Mouse (Mus musculus) myocyte (in vitro differentiated cells): ENCODE data around the gene Vdac1.

ENCODE experiments used
- E2F4 ChIP-seq: IDR thresholded peaks from one replicate; pipeline ENCODE4 v1.6.1; 2011; ENCODE audit warnings: mild to moderate bottlenecking, control low read depth, moderate library complexity; ENCODE audit not compliant: insufficient read depth
- MAX ChIP-seq: IDR thresholded peaks from one replicate; pipeline ENCODE4 v1.6.1; 2011; ENCODE audit warnings: low read depth, mild to moderate bottlenecking, control low read depth
- MYOD1 ChIP-seq, 3 experiments: IDR thresholded peaks; one replicate each; pipeline ENCODE4 v1.6.1; 2011; ENCODE audit warnings: control low read depth in 2 of 3, low read depth in 2 of 3, mild to moderate bottlenecking in 2 of 3, moderate library complexity in 1 of 3; ENCODE audit not compliant: insufficient read length in 2 of 3, control insufficient read depth in 1 of 3
- POLR2A ChIP-seq: IDR thresholded peaks from one replicate; pipeline ENCODE4 v1.6.1; 2011; ENCODE audit warnings: low read depth, mild to moderate bottlenecking, control low read depth, moderate library complexity; ENCODE audit not compliant: insufficient read length
- POLR2AphosphoS2 ChIP-seq: IDR thresholded peaks from one replicate; pipeline ENCODE4 v1.6.1; 2011; ENCODE audit warnings: low read depth, control low read depth; ENCODE audit not compliant: insufficient read length
- TCF12 ChIP-seq: IDR thresholded peaks from one replicate; pipeline ENCODE4 v1.6.1; 2011; ENCODE audit warnings: mild to moderate bottlenecking, control low read depth; ENCODE audit not compliant: poor library complexity, insufficient read depth, severe bottlenecking
- TCF3 ChIP-seq: IDR thresholded peaks from one replicate; pipeline ENCODE4 v1.6.1; 2011; ENCODE audit warnings: low read depth, control low read depth; ENCODE audit not compliant: insufficient read length

DNA sequence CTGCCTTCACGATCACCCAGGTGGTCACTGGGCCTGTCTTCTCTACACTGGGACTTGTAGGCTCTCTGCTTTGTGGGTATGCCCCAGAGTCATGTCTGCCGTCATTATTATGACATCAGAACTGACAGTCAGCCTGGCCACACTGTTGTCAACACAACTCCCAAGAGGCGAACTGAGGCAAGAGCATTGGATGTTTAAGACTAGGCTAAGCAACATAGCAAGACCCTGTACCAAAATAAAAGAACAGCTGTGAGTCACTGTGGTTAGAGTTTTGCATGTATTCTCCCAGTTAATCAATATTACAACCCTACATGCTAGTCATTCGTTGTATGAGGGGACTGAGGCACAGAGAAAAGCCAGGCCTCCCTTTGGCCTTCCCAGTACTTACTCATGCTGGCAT, 40.1 kb upstream of the Vdac1 start:
- no peak for TF ChIP-seq MYOD1 (IDR thresholded peaks at IDR 0.05; ENCODE audit: control insufficient read depth in 1 of 3, insufficient read length in 2 of 3, low read depth in 2 of 3)
- no peak for TF ChIP-seq POLR2A
- no peak for TF ChIP-seq POLR2AphosphoS2
- TF ChIP-seq MAX: no peak
- no peak for TF ChIP-seq E2F4
- no peak for TF ChIP-seq TCF3
- TF ChIP-seq TCF12: no peak
